22 mouse cellular contexts compared by ENCODE assay signal in genomic region chr10:128740296-128740695, GRCm38 (mm10). TPM values are rescaled to one million over a fixed set of nuclear protein-coding genes. Genes with fewer than 3 reads are reported as not detected.
DNase-seq lines count a peak whose midpoint lies in the region; ATAC-seq and TF ChIP-seq lines count a peak whose summit lies in the region.
"Had no signal": no experiment of that assay in that cellular context is flagged by ENCODE, and none has a peak within 500 bp of the region (broad histone marks: within the 10 kb centered on the region; RNA-seq: fewer than 3 reads in every experiment).

No protein-coding gene starts in this region.

- H3K9me3 ChIP-seq in megakaryocyte, embryonic 14.5 days = no peaks in the 10 kb centered on the region
- no peaks in the 10 kb centered on the region for H3K9me3 ChIP-seq in liver, embryonic 13.5 days (replicated peaks)
- H3K9me3 ChIP-seq in hindbrain, embryonic 12.5 days (replicated peaks) = no peaks in the 10 kb centered on the region
- H3K9me3 ChIP-seq: embryonic facial prominence, embryonic 10.5 days; forebrain, embryonic 13.5 days; heart, embryonic 15.5 days had no signal

- H3K27ac ChIP-seq in liver, embryonic 13.5 days = no peak overlapping the region
- peak overlapping the region; percentile 45; the same call in 1 of the 2 replicates for H3K27ac ChIP-seq in small intestine, adult 2 months (ENCODE audit: insufficient read depth, low read depth, low read length)
- H3K27ac ChIP-seq in hindbrain, embryonic 12.5 days = no peak overlapping the region
- H3K27ac ChIP-seq: embryonic facial prominence, embryonic 10.5 days; forebrain, embryonic 13.5 days; heart, adult 2 months; heart, embryonic 15.5 days; hindbrain, embryonic 14.5 days had no signal

- no peaks in the 10 kb centered on the region for H3K27me3 ChIP-seq in megakaryocyte, embryonic 14.5 days (replicated peaks)
- peaks cover 37% of the 10 kb centered on the region for H3K27me3 ChIP-seq in liver, embryonic 13.5 days
- H3K27me3 ChIP-seq in small intestine, adult 2 months (ENCODE audit: control insufficient read depth, insufficient read depth, low read length) = no peaks in the 10 kb centered on the region
- H3K27me3 ChIP-seq in hindbrain, embryonic 12.5 days = peaks cover 35% of the 10 kb centered on the region
- H3K27me3 ChIP-seq: heart, embryonic 15.5 days had no signal

- peaks cover 25% of the 10 kb centered on the region for H3K36me3 ChIP-seq in megakaryocyte, embryonic 14.5 days (replicated peaks; ENCODE audit: low read length)
- no peaks in the 10 kb centered on the region for H3K36me3 ChIP-seq in liver, embryonic 13.5 days
- peaks cover 19% of the 10 kb centered on the region for H3K36me3 ChIP-seq in small intestine, adult 2 months (ENCODE audit: control insufficient read depth, insufficient read depth, low read length)
- no peaks in the 10 kb centered on the region for H3K36me3 ChIP-seq in hindbrain, embryonic 12.5 days
- H3K36me3 ChIP-seq: embryonic facial prominence, embryonic 10.5 days; heart, embryonic 15.5 days had no signal

- no peak for TF ChIP-seq POLR2A in small intestine, adult 2 months (IDR thresholded peaks at IDR 0.05; ENCODE audit: low read depth, low read length)

- WGBS in liver, embryonic 13.5 days (ENCODE audit: insufficient replicate concordance) = 9% methylated on average over 2 of the region's 2 CpGs
- WGBS in small intestine, adult 2 months = 27% methylated on average over 2 of the region's 2 CpGs
- WGBS in hindbrain, embryonic 12.5 days = 64% methylated on average over 2 of the region's 2 CpGs

- no peak overlapping the region for H3K4me2 ChIP-seq in liver, embryonic 13.5 days
- H3K4me2 ChIP-seq in hindbrain, embryonic 12.5 days (replicated peaks) = no peak overlapping the region
- H3K4me2 ChIP-seq: forebrain, embryonic 13.5 days; heart, embryonic 11.5 days; heart, embryonic 15.5 days; hindbrain, embryonic 14.5 days had no signal

- DNase-seq in liver, embryonic 13.5 days = no peak
- no peak for DNase-seq in urinary bladder, adult 2 months (ENCODE audit: low spot score)
- DNase-seq in yolk sac, embryonic 10.5 days (ENCODE audit: low spot score) = no peak
- DNase-seq: adrenal gland, adult 8-10 months; cerebellum, adult 11 months; cerebellum, adult 9-10 months; cerebellum, postnatal 25 days; forebrain, postnatal 0 days; gastrocnemius, postnatal 14 days; heart, adult 2 months; heart, postnatal 14 days had no signal

- H3K4me3 ChIP-seq in megakaryocyte, embryonic 14.5 days (replicated peaks) = peak overlapping the region; percentile 88
- no peak overlapping the region for H3K4me3 ChIP-seq in liver, embryonic 13.5 days (replicated peaks)
- H3K4me3 ChIP-seq in small intestine, adult 2 months (ENCODE audit: low read depth, low read length) = no peak overlapping the region
- H3K4me3 ChIP-seq in hindbrain, embryonic 12.5 days = no peak overlapping the region
- H3K4me3 ChIP-seq: embryonic facial prominence, embryonic 10.5 days; forebrain, embryonic 13.5 days; heart, adult 2 months; heart, embryonic 15.5 days had no signal

- TF ChIP-seq CTCF in small intestine, adult 2 months (IDR thresholded peaks at IDR 0.05; ENCODE audit: extremely low read depth, insufficient read length, insufficient replicate concordance, low read depth, low read length) = no peak

- no peak overlapping the region for H3K9ac ChIP-seq in liver, embryonic 13.5 days
- no peak overlapping the region for H3K9ac ChIP-seq in hindbrain, embryonic 12.5 days
- H3K9ac ChIP-seq: forebrain, embryonic 13.5 days; forebrain, postnatal 0 days; heart, embryonic 15.5 days; hindbrain, embryonic 14.5 days had no signal

- no peak for ATAC-seq in megakaryocyte, adult 5-6 weeks (ENCODE audit: poor library complexity, severe bottlenecking)
- ATAC-seq in common myeloid progenitor, adult 5-6 weeks (replicated peaks; ENCODE audit: low read depth, poor library complexity, severe bottlenecking) = peak; percentile 15; the same call in 1 of the 2 replicates
- peak; percentile 52 for ATAC-seq in liver, embryonic 13.5 days (ENCODE audit: low read depth)
- no peak for ATAC-seq in hindbrain, embryonic 12.5 days (ENCODE audit: low FRiP score)
- ATAC-seq: forebrain, embryonic 13.5 days; forebrain, postnatal 0 days had no signal

- H3K4me1 ChIP-seq in megakaryocyte, embryonic 14.5 days = peaks cover 70% of the 10 kb centered on the region
- H3K4me1 ChIP-seq in liver, embryonic 13.5 days (replicated peaks) = peaks cover 38% of the 10 kb centered on the region
- peaks cover 7% of the 10 kb centered on the region for H3K4me1 ChIP-seq in small intestine, adult 2 months (ENCODE audit: control insufficient read depth, insufficient read depth, insufficient read length, low read length)
- peaks cover 29% of the 10 kb centered on the region for H3K4me1 ChIP-seq in hindbrain, embryonic 12.5 days

RNA-seq across cellular contexts. Expression of gene Dgka, which starts 4.4 kb away (rescaled TPM):
- polyA plus RNA-seq in megakaryocyte, embryonic 14.5 days (2012; ENCODE audit: insufficient read depth, low replicate concordance) = 2.8 and 4.7 TPM in 2 replicates
- 35.0 and 37.6 TPM in 2 replicates for total RNA-seq in megakaryocyte, adult 5-6 weeks (2015)
- 31.5 and 32.6 TPM in 2 replicates for total RNA-seq in megakaryocyte, adult 5-6 weeks (2017)
- total RNA-seq in common myeloid progenitor, adult 5-6 weeks (2017) = 5.3 and 8.4 TPM in 2 replicates
- 1.8 and 2.6 TPM in 2 replicates for polyA plus RNA-seq in liver, embryonic 13.5 days (2015; fragmentation: Nextera tagmentation; extraction: Ambion mirVana)
- polyA plus RNA-seq in small intestine, adult 2 months (2012; rRNA removed) = 35.0 and 101 TPM in 2 replicates
- polyA plus RNA-seq in urinary bladder, adult 2 months (2012; rRNA removed) = 65.5 and 71.0 TPM in 2 replicates
- polyA plus RNA-seq in hindbrain, embryonic 12.5 days (2016; fragmentation: Nextera tagmentation; extraction: Ambion mirVana) = 6.9 and 7.3 TPM in 2 replicates

RNA-seq across cellular contexts. Expression of gene Pym1, which starts 7.4 kb away (rescaled TPM):
- 123 and 134 TPM in 2 replicates for polyA plus RNA-seq in megakaryocyte, embryonic 14.5 days (2012; ENCODE audit: insufficient read depth, low replicate concordance)
- 22.0 and 25.0 TPM in 2 replicates for total RNA-seq in megakaryocyte, adult 5-6 weeks (2015)
- total RNA-seq in megakaryocyte, adult 5-6 weeks (2017) = 37.1 and 43.4 TPM in 2 replicates
- total RNA-seq in common myeloid progenitor, adult 5-6 weeks (2017) = 37.9 and 50.1 TPM in 2 replicates
- 20.4 and 20.8 TPM in 2 replicates for polyA plus RNA-seq in liver, embryonic 13.5 days (2015; fragmentation: Nextera tagmentation; extraction: Ambion mirVana)
- polyA plus RNA-seq in small intestine, adult 2 months (2012; rRNA removed) = 6.9 and 17.0 TPM in 2 replicates
- 32.9 and 36.9 TPM in 2 replicates for polyA plus RNA-seq in urinary bladder, adult 2 months (2012; rRNA removed)
- 46.3 and 48.5 TPM in 2 replicates for polyA plus RNA-seq in hindbrain, embryonic 12.5 days (2016; fragmentation: Nextera tagmentation; extraction: Ambion mirVana)

RNA-seq across cellular contexts. Expression of gene Cdk2, which starts 35.5 kb away (rescaled TPM):
- 3.6 and 5.7 TPM in 2 replicates for polyA plus RNA-seq in megakaryocyte, embryonic 14.5 days (2012; ENCODE audit: insufficient read depth, low replicate concordance)
- 85.3 and 89.5 TPM in 2 replicates for total RNA-seq in megakaryocyte, adult 5-6 weeks (2015)
- 63.4 and 70.7 TPM in 2 replicates for total RNA-seq in megakaryocyte, adult 5-6 weeks (2017)
- total RNA-seq in common myeloid progenitor, adult 5-6 weeks (2017) = 50.2 and 69.2 TPM in 2 replicates
- polyA plus RNA-seq in liver, embryonic 13.5 days (2015; fragmentation: Nextera tagmentation; extraction: Ambion mirVana) = 61.1 and 71.9 TPM in 2 replicates
- 4.2 and 6.1 TPM in 2 replicates for polyA plus RNA-seq in small intestine, adult 2 months (2012; rRNA removed)
- polyA plus RNA-seq in urinary bladder, adult 2 months (2012; rRNA removed) = 23.6 and 32.4 TPM in 2 replicates
- 74.5 and 75.3 TPM in 2 replicates for polyA plus RNA-seq in hindbrain, embryonic 12.5 days (2016; fragmentation: Nextera tagmentation; extraction: Ambion mirVana)

RNA-seq across cellular contexts. Expression of gene Pmel, which starts 36.3 kb away (rescaled TPM):
- polyA plus RNA-seq in megakaryocyte, embryonic 14.5 days (2012; ENCODE audit: insufficient read depth, low replicate concordance) = 0.20 TPM in 1 of 2 replicates, not detected in the other
- total RNA-seq in megakaryocyte, adult 5-6 weeks (2015) = 0.16 and 0.57 TPM in 2 replicates
- 0.07 and 0.73 TPM in 2 replicates for total RNA-seq in megakaryocyte, adult 5-6 weeks (2017)
- total RNA-seq in common myeloid progenitor, adult 5-6 weeks (2017) = not detected in 2 replicates
- 0.30 and 0.52 TPM in 2 replicates for polyA plus RNA-seq in liver, embryonic 13.5 days (2015; fragmentation: Nextera tagmentation; extraction: Ambion mirVana)
- polyA plus RNA-seq in small intestine, adult 2 months (2012; rRNA removed) = 1.4 and 2.1 TPM in 2 replicates
- polyA plus RNA-seq in urinary bladder, adult 2 months (2012; rRNA removed) = 0.72 and 0.95 TPM in 2 replicates
- polyA plus RNA-seq in hindbrain, embryonic 12.5 days (2016; fragmentation: Nextera tagmentation; extraction: Ambion mirVana) = 3.5 and 6.0 TPM in 2 replicates
- total RNA-seq: gastrocnemius, adult 18-20 months had no signal

RNA-seq across cellular contexts. Expression of gene Rab5b, which starts 44.2 kb away (rescaled TPM):
- 3.1 and 11.0 TPM in 2 replicates for polyA plus RNA-seq in megakaryocyte, embryonic 14.5 days (2012; ENCODE audit: insufficient read depth, low replicate concordance)
- 62.8 and 64.7 TPM in 2 replicates for total RNA-seq in megakaryocyte, adult 5-6 weeks (2015)
- total RNA-seq in megakaryocyte, adult 5-6 weeks (2017) = 77.1 and 84.0 TPM in 2 replicates
- total RNA-seq in common myeloid progenitor, adult 5-6 weeks (2017) = 24.5 and 29.0 TPM in 2 replicates
- 24.5 and 31.4 TPM in 2 replicates for polyA plus RNA-seq in liver, embryonic 13.5 days (2015; fragmentation: Nextera tagmentation; extraction: Ambion mirVana)
- 17.2 and 32.2 TPM in 2 replicates for polyA plus RNA-seq in small intestine, adult 2 months (2012; rRNA removed)
- 101 and 107 TPM in 2 replicates for polyA plus RNA-seq in urinary bladder, adult 2 months (2012; rRNA removed)
- 96.2 and 103 TPM in 2 replicates for polyA plus RNA-seq in hindbrain, embryonic 12.5 days (2016; fragmentation: Nextera tagmentation; extraction: Ambion mirVana)

Comparison
In these comparisons a context has a peak if more than half of its experiments do, and no peak if none do; other contexts are left out.
1. ATAC-seq: peak in common myeloid progenitor, adult 5-6 weeks (single experiment) and liver, embryonic 13.5 days (single experiment); none in megakaryocyte, adult 5-6 weeks (single experiment) and hindbrain, embryonic 12.5 days (single experiment).